Mouse (Mus musculus) T-cell, adult 2 months (primary cell): ENCODE measurements at regions not wholly inside any gene's neighbourhood (a gene's known extent, or its start where the extent isn't known, plus 50 kb on each side); places are given as distances from the start of the nearest gene placed in this dataset.

Experiments used
- DNase-seq: peaks from one replicate; pipeline ENCODE4 v3.0.0; 2022; ENCODE audit warnings: low spot score

GRCm38 (mm10) chr10:37219936-37220335 lies 81.2 kb upstream of the Marcks start:
- DNase-seq, result no peak

- DNase-seq, result no peak
Measured at GRCm38 (mm10) chr10:37219381-37219780, 80.7 kb upstream of the Marcks start.

GRCm38 (mm10) chr10:37214656-37215055 lies 75.9 kb upstream of the Marcks start:
- DNase-seq, result no peak

GRCm38 (mm10) chr10:37212350-37213035 lies 73.8 kb upstream of the Marcks start:
- no peak for DNase-seq

- no peak for DNase-seq
Measured at GRCm38 (mm10) chr10:37211305-37211704, 72.6 kb upstream of the Marcks start.

GRCm38 (mm10) chr10:37210223-37210622 lies 71.5 kb upstream of the Marcks start:
- no peak for DNase-seq

GRCm38 (mm10) chr10:37206986-37207385 lies 68.3 kb upstream of the Marcks start:
- DNase-seq, result no peak

- DNase-seq, result no peak
Measured at GRCm38 (mm10) chr10:37206546-37206945, 67.8 kb upstream of the Marcks start.

- DNase-seq, result no peak
Measured at GRCm38 (mm10) chr10:37203709-37204108, 65.0 kb upstream of the Marcks start.

- no peak for DNase-seq
Measured at GRCm38 (mm10) chr10:37194798-37195453, 56.2 kb upstream of the Marcks start.

GRCm38 (mm10) chr10:37194131-37194797 lies 55.5 kb upstream of the Marcks start:
- no peak for DNase-seq

- no peak for DNase-seq
Measured at GRCm38 (mm10) chr10:37192661-37193060, 53.9 kb upstream of the Marcks start.

- DNase-seq, result no peak
Measured at GRCm38 (mm10) chr10:37190092-37190491, 51.4 kb upstream of the Marcks start.
